Mouse (Mus musculus) embryonic fibroblast, embryonic 13.5 days (primary cell): ENCODE results near the gene 1700020L24Rik.

Source experiments
- CTCF ChIP-seq: IDR thresholded peaks from 2 replicates; pipeline ENCODE4 v1.5.1; 2011; ENCODE audit warnings: mild to moderate bottlenecking, control low read depth, low read length, moderate library complexity, borderline replicate concordance; ENCODE audit not compliant: insufficient read depth
- POLR2A ChIP-seq: IDR thresholded peaks from 2 replicates; pipeline ENCODE4 v1.6.1; 2011; ENCODE audit warnings: low read depth, mild to moderate bottlenecking, control low read depth, low read length, moderate library complexity

GRCm38 (mm10) chr11:83447612-83448011 lies 10.1 kb downstream of the 1700020L24Rik start:
- TF ChIP-seq CTCF: no peak
- TF ChIP-seq POLR2A: no peak
